In the genomic region with DNA sequence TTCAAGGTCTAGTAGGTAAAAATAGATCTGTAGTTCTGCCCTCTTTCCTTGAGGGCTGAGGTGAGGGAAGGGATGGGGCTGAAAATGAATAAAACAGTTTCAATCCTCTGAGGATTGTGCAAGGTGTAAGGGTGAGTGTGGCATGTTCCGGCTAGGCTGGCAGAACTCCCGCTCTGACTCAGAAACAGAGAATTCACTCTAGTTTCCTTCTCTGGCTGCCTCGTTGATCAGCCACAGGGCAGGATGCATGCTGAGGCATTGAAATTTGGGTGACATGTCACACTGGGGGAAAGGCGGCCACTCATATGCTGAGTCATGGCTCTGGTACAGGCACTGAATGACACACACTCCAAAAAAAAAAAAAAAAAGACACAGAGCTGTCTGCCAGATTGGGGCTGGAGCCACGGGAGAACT, we compare ENCODE assay signal across 9 mouse cellular contexts. TPM values are rescaled to one million over a fixed set of nuclear protein-coding genes. Genes with fewer than 3 reads are reported as not detected.
A peak's percentile ranks its signal among the peaks of the same experiment; 100 is the strongest.
DNase-seq lines count a peak whose midpoint lies in the region; ATAC-seq and TF ChIP-seq lines count a peak whose summit lies in the region.
"Had no signal": no experiment of that assay in that cellular context is flagged by ENCODE, and none has a peak within 500 bp of the region (broad histone marks: within the 10 kb centered on the region; RNA-seq: fewer than 3 reads in every experiment).

No protein-coding gene starts in this region.

- no peaks in the 10 kb centered on the region for H3K9me3 ChIP-seq in G1E (replicated peaks)
- H3K9me3 ChIP-seq in forebrain, embryonic 12.5 days, result no peaks in the 10 kb centered on the region
- H3K9me3 ChIP-seq: embryonic facial prominence, embryonic 12.5 days had no signal

- WGBS in forebrain, embryonic 12.5 days, result 86% methylated on average over 5 of the region's 5 CpGs

- peak; percentile 67 for DNase-seq in gastrocnemius, adult 18-20 months (ENCODE audit: low spot score)
- no peak for DNase-seq in gastrocnemius, postnatal 4 days (ENCODE audit: low spot score in 2 of 2)
- no peak for DNase-seq in G1E (ENCODE audit: low spot score)
- DNase-seq in gonadal fat pad, adult 2 months (ENCODE audit: low read depth), result peak; percentile 81
- DNase-seq in lung, adult 18-20 months, result peak; percentile 84 to 88
- no peak for DNase-seq in layer of hippocampus, adult 9-10 months (ENCODE audit: low spot score)
- no peak for DNase-seq in B cell, adult 2 months

- H3K27me3 ChIP-seq in G1E (ENCODE audit: insufficient read depth, low read length), result peaks cover 29% of the 10 kb centered on the region
- no peaks in the 10 kb centered on the region for H3K27me3 ChIP-seq in forebrain, embryonic 12.5 days
- H3K27me3 ChIP-seq: embryonic facial prominence, embryonic 12.5 days had no signal

- no peak overlapping the region for H3K4me2 ChIP-seq in forebrain, embryonic 12.5 days
- H3K4me2 ChIP-seq: embryonic facial prominence, embryonic 12.5 days had no signal

- no peak overlapping the region for H3K4me3 ChIP-seq in G1E (ENCODE audit: low read depth, low read length)
- no peak overlapping the region for H3K4me3 ChIP-seq in forebrain, embryonic 12.5 days (replicated peaks)
- H3K4me3 ChIP-seq: embryonic facial prominence, embryonic 12.5 days had no signal

- no peak for TF ChIP-seq CTCF in G1E (IDR thresholded peaks at IDR 0.05; ENCODE audit: low read depth, low read length)

- H3K36me3 ChIP-seq in G1E (replicated peaks), result no peaks in the 10 kb centered on the region
- no peaks in the 10 kb centered on the region for H3K36me3 ChIP-seq in forebrain, embryonic 12.5 days (replicated peaks)
- H3K36me3 ChIP-seq: embryonic facial prominence, embryonic 12.5 days had no signal

- peaks cover 9% of the 10 kb centered on the region for H3K4me1 ChIP-seq in G1E (ENCODE audit: insufficient read depth, low read depth, low read length)
- peaks cover 2% of the 10 kb centered on the region; the same call in 1 of the 2 replicates for H3K4me1 ChIP-seq in forebrain, embryonic 12.5 days
- H3K4me1 ChIP-seq: embryonic facial prominence, embryonic 12.5 days had no signal

- no peak overlapping the region for H3K9ac ChIP-seq in forebrain, embryonic 12.5 days
- H3K9ac ChIP-seq: embryonic facial prominence, embryonic 12.5 days had no signal

- ATAC-seq in G1E (ENCODE audit: extremely low read depth, insufficient number of reproducible peaks, low FRiP score, poor library complexity, severe bottlenecking), result peak; percentile 64; the same call in 1 of the 2 replicates
- ATAC-seq in forebrain, embryonic 12.5 days (ENCODE audit: low FRiP score), result no peak

- no peak overlapping the region for H3K27ac ChIP-seq in forebrain, embryonic 12.5 days
- H3K27ac ChIP-seq: embryonic facial prominence, embryonic 12.5 days had no signal

RNA-seq across cellular contexts. Expression of gene Irf2bp2, which starts 42.8 kb away (rescaled TPM):
- total RNA-seq in gastrocnemius, adult 18-20 months (2021), result 10 to 100 TPM; 33.8 to 49.6 TPM
- 10 to 100 TPM; 71.8 to 76.1 TPM for total RNA-seq in gastrocnemius, postnatal 4 days (2021)
- total RNA-seq in G1E (2014; fragmentation: Nextera tagmentation) (231 and 246 TPM in 2 replicates), G1E (2017) (78.9 and 81.3 TPM in 2 replicates)
- polyA plus RNA-seq in G1E (2012), result 101 and 106 TPM in 2 replicates
- 27.2 and 44.0 TPM in 2 replicates for polyA plus RNA-seq in gonadal fat pad, adult 2 months (2012; rRNA removed)
- 7.4 and 7.8 TPM in 2 replicates for polyA plus RNA-seq in forebrain, embryonic 12.5 days (2016; fragmentation: Nextera tagmentation; extraction: Ambion mirVana)

Comparison
In these comparisons a context has a peak if more than half of its experiments do, and no peak if none do; other contexts are left out.
1. DNase-seq: peak in gastrocnemius, adult 18-20 months (single experiment), gonadal fat pad, adult 2 months (single experiment) and lung, adult 18-20 months (2 of 2); none in gastrocnemius, postnatal 4 days (0 of 2), G1E (single experiment), layer of hippocampus, adult 9-10 months (single experiment) and B cell, adult 2 months (0 of 2).